Comparison of ENCODE assay signal across 17 mouse cellular contexts in genomic region chr5:105010376-105010775, GRCm38 (mm10). TPM values are rescaled to one million over a fixed set of nuclear protein-coding genes. Genes with fewer than 3 reads are reported as not detected.
DNase-seq lines count a peak whose midpoint lies in the region.
"Had no signal": no experiment of that assay in that cellular context is flagged by ENCODE, and none has a peak within 500 bp of the region (broad histone marks: within the 10 kb centered on the region; RNA-seq: fewer than 3 reads in every experiment).

No protein-coding gene starts in this region.

- DNase-seq in T-cell, adult 2 months (ENCODE audit: low spot score) = peak; percentile 45
- DNase-seq in naive thymus-derived CD4-positive, alpha-beta T cell, adult 2 months (ENCODE audit: low read depth) = peak; percentile 54
- DNase-seq in thymus, postnatal 14 days = peak; percentile 67
- no peak for DNase-seq in cerebellum, adult 9-10 months
- no peak for DNase-seq in right cerebral cortex, adult 18-20 months
- DNase-seq in left cerebral cortex, adult 8-10 months (ENCODE audit: low spot score in 2 of 2) = no peak
- DNase-seq: adrenal gland, postnatal 25 days; B cell, adult 2 months; cerebellum, adult 11-12 months; cerebellum, postnatal 10 days; gastrocnemius, adult 2 months; heart, postnatal 14 days; kidney, postnatal 14 days; liver, embryonic 13.5 days; lung, adult 18-20 months; lung, postnatal 4 days had no signal

RNA-seq across cellular contexts. Expression of gene Abcg3, which starts 27.9 kb away (rescaled TPM):
- total RNA-seq in left cerebral cortex, adult 8-10 months (2022) = under 1 TPM in 3 of 4 experiments, not detected in 1; 0.21 to 0.37 (median 0.33) TPM
- total RNA-seq: MEL had no signal

Comparison
In these comparisons a context has a peak if more than half of its experiments do, and no peak if none do; other contexts are left out.
1. DNase-seq: peak in T-cell, adult 2 months (single experiment), naive thymus-derived CD4-positive, alpha-beta T cell, adult 2 months (single experiment) and thymus, postnatal 14 days (single experiment); none in cerebellum, adult 9-10 months (single experiment), right cerebral cortex, adult 18-20 months (single experiment) and left cerebral cortex, adult 8-10 months (0 of 2).